Mouse (Mus musculus): ENCODE data around the gene E2f1.

- no peak for TF ChIP-seq CTCF (IDR thresholded peaks at IDR 0.05; ENCODE audit: extremely low read depth, insufficient read length, insufficient replicate concordance, low read depth, low read length)
- TF ChIP-seq POLR2A (IDR thresholded peaks at IDR 0.05; ENCODE audit: low read depth, low read length) = peak; percentile 72; the same call in 1 of the 2 replicates
These were observed 34.0 kb upstream of the E2f1 start, which contains the start of gene Pxmp4 for GRCm38 (mm10) chr2:154603638-154604153.
